Mouse (Mus musculus) forebrain, postnatal 0 days (tissue): ENCODE results near the gene Cbx5. TPM values are rescaled to one million over a fixed set of nuclear protein-coding genes. Genes with fewer than 3 reads are reported as not detected.

ENCODE experiments used
- ATAC-seq: fragments of 200-750 bp; cut with Nextera tagmentation; 2 replicates; pipeline ENCODE4 v1.8.0; 2017; ENCODE audit warnings: mild to moderate bottlenecking, moderate library complexity
- DNase-seq: peaks from one replicate; pipeline ENCODE4 v3.0.0-alpha.2; 2015
- H3K27ac ChIP-seq: fragments of 300-500 bp; sonication (generic); 2 replicates; pipeline ENCODE4 v1.5.1; 2014; ENCODE audit warnings: low read depth, mild to moderate bottlenecking, antibody characterized with exemption, low read length, moderate library complexity, mixed read lengths
- H3K27me3 ChIP-seq: fragments of 300-500 bp; sonication (generic); 2 replicates; pipeline ENCODE4 v1.6.1; 2014; ENCODE audit warnings: mild to moderate bottlenecking, low read length, mixed read lengths; ENCODE audit not compliant: insufficient read depth
- H3K36me3 ChIP-seq: fragments of 300-500 bp; sonication (generic); 2 replicates; pipeline ENCODE4 v1.6.1; 2014; ENCODE audit warnings: mild to moderate bottlenecking, moderate library complexity; ENCODE audit not compliant: insufficient read depth
- H3K4me1 ChIP-seq: fragments of 300-500 bp; sonication (generic); 2 replicates; pipeline ENCODE4 v1.6.1; 2014; ENCODE audit warnings: antibody characterized with exemption; ENCODE audit not compliant: insufficient read depth
- H3K4me2 ChIP-seq: fragments of 300-500 bp; sonication (generic); 2 replicates; pipeline ENCODE4 v1.6.1; 2014; ENCODE audit warnings: low read depth, mild to moderate bottlenecking, moderate library complexity
- H3K4me3 ChIP-seq: fragments of 300-500 bp; sonication (generic); 2 replicates; pipeline ENCODE4 v1.5.1; 2014; ENCODE audit warnings: low read depth, low read length, mixed read lengths
- H3K9ac ChIP-seq: fragments of 300-500 bp; sonication (generic); 2 replicates; pipeline ENCODE4 v1.6.1; 2014; ENCODE audit warnings: mild to moderate bottlenecking
- H3K9me3 ChIP-seq: fragments of 300-500 bp; sonication (generic); 2 replicates; pipeline ENCODE4 v1.6.1; 2016; ENCODE audit warnings: low read length
- CTCF ChIP-seq: sonication (generic); IDR thresholded peaks from 2 replicates; pipeline ENCODE4 v1.5.1; 2016; ENCODE audit warnings: antibody characterized with exemption, control low read depth, low read depth
- WGBS: fragments of 180-500 bp; shearing (Covaris S2); extraction: QIAGEN DNeasy Blood & Tissue Kit; methylation state at CpG from one replicate; pipeline ENCODE4 v1.1.7; 2014; 5-methylcytosine and 5-hydroxymethylcytosine counted together
- polyA plus RNA-seq: library from polyadenylated mRNA; unstranded; fragments of >200 nt; fragmentation: Nextera tagmentation; extraction: Ambion mirVana; gene quantifications from 2 replicates; pipeline ENCODE4 v1.2.1, GENCODE M21; 2015
- total RNA-seq: library from RNA; depleted of rRNA; stranded (reverse); fragments of >200 nt; gene quantifications from 2 replicates; pipeline ENCODE4 v1.2.3, GENCODE M21; 2014

The Cbx5 gene
- total and polyA plus RNA-seq, 2 experiments from 2014 or later: 90.4 to 181 TPM

DNA sequence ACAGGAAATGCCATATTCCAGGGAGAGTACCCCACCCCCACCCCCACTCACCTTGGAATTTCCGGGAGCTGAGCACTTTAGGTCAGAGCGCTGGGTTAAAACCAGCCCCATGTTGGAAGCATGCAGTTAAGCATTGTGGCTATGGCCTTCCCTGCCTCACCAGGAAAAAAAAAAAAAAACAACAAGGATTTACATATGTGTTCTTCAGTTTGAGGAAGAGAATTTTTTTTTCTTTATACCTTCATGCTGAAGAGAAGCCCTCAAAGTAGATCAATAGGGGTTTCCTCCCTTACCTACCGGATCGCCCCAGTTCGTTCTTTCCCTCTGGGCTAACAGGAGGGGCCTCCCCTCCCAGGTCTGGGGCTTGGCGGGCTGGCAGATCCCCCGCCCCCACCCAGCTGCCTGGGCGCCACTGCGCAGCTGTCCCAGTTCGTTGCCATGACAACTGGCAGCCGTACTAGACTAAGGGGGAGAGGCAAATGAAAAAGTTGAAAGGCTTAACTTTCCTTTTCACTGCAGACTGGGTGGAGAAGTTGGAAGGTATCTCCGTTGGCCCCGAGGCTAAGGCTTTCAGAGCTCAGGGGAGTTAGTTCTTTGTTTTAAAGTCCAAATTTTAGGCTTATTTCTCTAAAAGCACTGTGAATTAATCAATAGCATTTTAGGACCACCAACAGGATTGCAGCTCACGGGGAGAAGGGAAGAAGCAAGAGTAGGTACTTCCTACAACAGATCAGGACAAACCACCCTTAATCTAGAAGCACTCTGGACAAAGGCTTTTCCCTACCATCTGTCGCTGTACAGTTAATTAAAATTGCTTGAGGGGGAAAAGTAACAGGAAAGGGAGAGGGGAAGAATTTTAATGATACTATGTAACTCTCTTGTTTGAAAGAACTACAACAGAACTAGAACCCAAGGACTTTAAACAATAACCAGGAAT is 24.4 kb downstream of the Cbx5 start:
- peak overlapping the region; percentile 43 for H3K4me3 ChIP-seq
- DNase-seq (peak; percentile 96), ATAC-seq (peak; percentile 98)
- peaks cover 16% of the 10 kb centered on the region for H3K4me1 ChIP-seq
- H3K9ac ChIP-seq: peak overlapping the region; percentile 45
- 0% methylated on average over 15 of the region's 15 CpGs for WGBS
- H3K36me3 ChIP-seq: peaks cover 17% of the 10 kb centered on the region
- no peak for TF ChIP-seq CTCF
- peak overlapping the region; percentile 46 for H3K4me2 ChIP-seq
- H3K27me3 ChIP-seq: no peaks in the 10 kb centered on the region
- H3K27ac ChIP-seq: peak overlapping the region; percentile 58
- no peaks in the 10 kb centered on the region for H3K9me3 ChIP-seq

DNA sequence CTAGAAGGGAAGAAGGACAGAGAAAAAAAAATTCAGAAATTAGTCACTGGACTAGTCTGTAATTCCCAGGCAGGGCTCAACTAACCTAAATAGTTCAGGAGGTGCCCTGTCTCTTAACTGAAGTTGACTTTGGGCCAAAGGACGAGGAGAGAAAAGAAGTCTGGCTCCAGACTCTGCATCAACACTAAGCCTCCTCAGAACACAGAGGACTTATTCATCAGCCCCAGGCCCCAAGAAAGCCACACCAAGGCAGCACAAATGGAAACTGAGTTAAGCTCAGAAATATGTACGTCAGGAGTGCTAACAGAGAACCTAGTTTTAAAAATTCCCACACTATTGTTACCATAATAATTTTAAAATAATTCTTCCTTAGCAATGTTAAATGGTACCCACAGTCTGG is 25.5 kb downstream of the Cbx5 start:
- H3K4me3 ChIP-seq: peak overlapping the region; percentile 12
- DNase-seq: no peak
- peaks cover 16% of the 10 kb centered on the region for H3K4me1 ChIP-seq

DNA sequence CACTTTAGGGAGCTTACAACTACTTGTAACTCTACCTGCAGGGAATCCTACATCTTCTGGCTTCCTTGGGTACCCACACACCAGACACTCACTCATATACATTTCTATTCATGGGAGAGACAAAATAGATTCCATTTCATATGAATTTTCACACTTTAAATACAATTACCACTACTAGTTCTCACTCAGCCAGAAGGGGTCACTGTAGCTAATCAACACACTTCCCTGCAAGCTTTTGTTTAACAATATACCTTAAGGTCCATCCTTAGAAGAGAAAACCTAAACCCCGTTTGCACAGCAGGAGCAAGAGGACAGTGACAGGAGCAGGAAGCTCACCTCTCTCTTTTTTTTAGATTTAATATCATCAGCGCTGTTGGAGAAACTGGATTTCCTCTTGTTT is 34.5 kb downstream of the Cbx5 start:
- DNase-seq (no peak), ATAC-seq (no peak)
- Histone ChIP-seq H3K27me3 (no peaks in the 10 kb centered on the region), H3K4me3 (no peak overlapping the region), H3K36me3 (peaks cover 19% of the 10 kb centered on the region), H3K9me3 (no peaks in the 10 kb centered on the region), H3K9ac (no peak overlapping the region), H3K4me1 (no peaks in the 10 kb centered on the region), H3K27ac (no peak overlapping the region), H3K4me2 (no peak overlapping the region)
- TF ChIP-seq CTCF: peak; percentile 49
- WGBS: 49% methylated on average over 2 of the region's 2 CpGs

More for the DNA sequence above, 25.5 kb downstream of the Cbx5 start:
- Histone ChIP-seq H3K36me3 (peaks cover 19% of the 10 kb centered on the region), H3K27me3 (no peaks in the 10 kb centered on the region), H3K27ac (peak overlapping the region; percentile 35; the same call in 1 of the 2 replicates), H3K9ac (no peak overlapping the region), H3K4me2 (peak overlapping the region; percentile 38), H3K9me3 (no peaks in the 10 kb centered on the region)
- WGBS: 13% methylated on average over 2 of the region's 2 CpGs
- no peak for ATAC-seq
- no peak for TF ChIP-seq CTCF

DNA sequence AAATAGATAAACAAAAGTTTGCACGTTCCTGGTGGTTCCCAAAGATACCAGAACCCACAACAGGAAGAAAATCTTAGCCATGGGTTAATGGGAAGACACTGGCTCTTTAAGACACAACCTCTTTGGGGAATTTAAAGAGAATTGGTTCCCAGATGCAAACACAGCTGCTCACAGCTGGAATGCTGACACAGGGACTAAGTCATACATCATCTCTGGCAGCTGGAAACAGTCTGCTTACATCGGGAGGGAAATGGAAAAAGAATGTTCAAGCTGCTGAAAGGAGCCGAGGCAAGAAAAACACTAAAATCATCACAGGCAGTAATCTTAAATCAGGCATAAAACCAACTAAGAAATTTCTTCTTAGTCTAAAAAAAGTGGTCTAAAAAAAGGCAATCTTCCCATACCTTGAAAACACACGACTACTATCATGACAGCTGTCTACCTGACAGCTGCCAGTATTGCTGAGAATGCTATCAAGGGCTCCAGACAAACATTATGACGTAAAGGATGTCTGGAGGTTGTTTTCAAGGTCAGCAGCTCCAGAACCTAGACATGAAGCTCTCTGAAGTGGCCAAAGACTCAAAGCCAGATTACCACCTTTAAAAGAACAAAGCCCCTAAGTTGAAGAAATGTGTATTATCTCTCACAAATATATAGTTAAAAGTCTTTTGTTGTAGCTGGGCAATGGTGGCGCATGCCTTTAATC is 37.4 kb downstream of the Cbx5 start:
- no peak overlapping the region; the same call in 1 of the 2 replicates for H3K27ac ChIP-seq
- ATAC-seq: no peak
- no peak for DNase-seq

DNA sequence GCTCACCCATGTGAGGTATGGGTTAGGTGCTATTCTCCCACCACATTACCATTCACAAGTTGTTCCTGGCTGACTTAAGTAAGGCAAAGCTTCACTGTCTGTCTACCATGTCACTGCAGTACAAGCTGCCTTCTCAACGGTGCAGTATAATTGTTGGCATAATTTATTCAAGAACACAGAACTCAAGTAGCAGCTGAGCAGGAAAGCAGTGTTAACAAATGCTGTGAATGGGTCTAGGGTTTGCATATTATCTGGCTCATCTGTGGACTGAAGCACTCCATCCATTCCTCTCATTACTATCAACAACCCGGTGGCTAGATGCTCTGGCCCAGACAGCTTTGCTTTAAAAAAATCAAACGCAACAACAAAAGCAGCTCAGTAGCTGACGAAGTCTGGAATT is 41.8 kb downstream of the Cbx5 start:
- DNase-seq: no peak
- H3K36me3 ChIP-seq: peaks cover 35% of the 10 kb centered on the region

More for the DNA sequence above, 37.4 kb downstream of the Cbx5 start:
- Histone ChIP-seq H3K4me1 (no peaks in the 10 kb centered on the region), H3K27me3 (no peaks in the 10 kb centered on the region), H3K9me3 (no peaks in the 10 kb centered on the region), H3K36me3 (peaks cover 39% of the 10 kb centered on the region), H3K4me2 (no peak overlapping the region), H3K4me3 (no peak overlapping the region), H3K9ac (no peak overlapping the region)
- no peak for TF ChIP-seq CTCF
- WGBS: 68% methylated on average over 6 of the region's 6 CpGs

DNA sequence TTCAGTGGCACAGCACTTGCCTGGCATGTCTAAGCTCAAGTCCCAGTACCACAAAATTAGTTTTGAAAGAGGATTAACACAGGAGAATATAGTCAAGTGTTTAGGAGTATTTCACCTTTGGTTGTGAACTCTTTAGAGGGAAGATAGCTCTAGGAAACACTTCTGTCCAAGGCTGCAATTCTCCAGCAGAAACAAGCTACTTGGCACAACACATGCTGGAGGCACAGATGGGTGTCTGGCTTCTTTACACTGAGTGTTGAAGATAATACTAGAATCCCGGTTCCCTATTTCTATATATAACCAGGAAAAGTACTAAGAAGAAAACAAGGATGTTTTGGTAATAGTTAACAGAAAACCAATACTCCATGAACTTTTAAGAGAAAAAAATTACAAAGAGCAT is 42.8 kb downstream of the Cbx5 start:
- Histone ChIP-seq H3K4me1 (no peaks in the 10 kb centered on the region), H3K27me3 (no peaks in the 10 kb centered on the region), H3K9ac (no peak overlapping the region), H3K36me3 (peaks cover 45% of the 10 kb centered on the region), H3K27ac (no peak overlapping the region), H3K4me2 (no peak overlapping the region), H3K9me3 (no peaks in the 10 kb centered on the region), H3K4me3 (no peak overlapping the region)
- TF ChIP-seq CTCF: no peak
- WGBS: 61% methylated on average over 1 of the region's 1 CpGs
- ATAC-seq (no peak), DNase-seq (no peak)

More for the DNA sequence above, 41.8 kb downstream of the Cbx5 start:
- no peaks in the 10 kb centered on the region for H3K9me3 ChIP-seq
- WGBS: 41% methylated on average over 4 of the region's 4 CpGs
- H3K9ac ChIP-seq: no peak overlapping the region
- no peaks in the 10 kb centered on the region for H3K4me1 ChIP-seq
- TF ChIP-seq CTCF: no peak
- ATAC-seq: peak; percentile 77; the same call in 1 of the 2 replicates
- no peak overlapping the region for H3K4me2 ChIP-seq
- H3K27ac ChIP-seq: peak overlapping the region; percentile 23; the same call in 1 of the 2 replicates
- no peaks in the 10 kb centered on the region for H3K27me3 ChIP-seq
- H3K4me3 ChIP-seq: no peak overlapping the region

DNA sequence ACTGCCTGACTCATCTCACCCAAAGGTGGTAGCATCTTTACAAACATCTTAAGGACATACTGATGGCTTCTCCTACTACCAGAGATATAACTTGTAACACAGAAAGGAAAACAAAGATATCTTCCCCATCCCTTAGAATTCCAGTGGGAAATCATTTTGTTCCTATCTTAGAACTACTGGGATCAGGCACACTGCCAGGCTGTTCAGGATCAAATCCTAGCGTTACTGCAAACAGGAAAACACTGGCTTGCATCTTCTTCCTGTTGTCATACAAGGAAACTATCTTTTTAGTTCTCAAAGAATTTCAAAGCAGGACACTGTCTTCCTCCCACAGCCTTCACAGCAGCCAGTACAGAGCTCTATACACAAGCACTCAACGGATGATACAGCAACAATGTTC is 46.0 kb downstream of the Cbx5 start:
- H3K36me3 ChIP-seq: peaks cover 36% of the 10 kb centered on the region
- no peak for DNase-seq

More for the DNA sequence above, 46.0 kb downstream of the Cbx5 start:
- H3K27ac ChIP-seq: no peak overlapping the region
- ATAC-seq: no peak
- no peak overlapping the region for H3K4me2 ChIP-seq
- WGBS: 78% methylated on average over 2 of the region's 2 CpGs
- TF ChIP-seq CTCF: no peak
- H3K27me3 ChIP-seq: no peaks in the 10 kb centered on the region
- no peaks in the 10 kb centered on the region for H3K9me3 ChIP-seq
- H3K4me1 ChIP-seq: no peaks in the 10 kb centered on the region
- H3K4me3 ChIP-seq: no peak overlapping the region
- H3K9ac ChIP-seq: no peak overlapping the region
